Mouse (Mus musculus) monocyte, adult 2 months (primary cell): Measurements from ENCODE around the gene Olfr202.
"Not testable (repeated sequence)": the region's sequence is repeated elsewhere in the genome, so short reads cannot be mapped to it uniquely, and the experiment has no call there.

Experiments used
- DNase-seq, 2 experiments: peaks; one replicate each; pipeline ENCODE4 v3.0.0; 2022; ENCODE audit warnings: low spot score in 2 of 2, low read depth in 1 of 2

Olfr202 gene

DNA sequence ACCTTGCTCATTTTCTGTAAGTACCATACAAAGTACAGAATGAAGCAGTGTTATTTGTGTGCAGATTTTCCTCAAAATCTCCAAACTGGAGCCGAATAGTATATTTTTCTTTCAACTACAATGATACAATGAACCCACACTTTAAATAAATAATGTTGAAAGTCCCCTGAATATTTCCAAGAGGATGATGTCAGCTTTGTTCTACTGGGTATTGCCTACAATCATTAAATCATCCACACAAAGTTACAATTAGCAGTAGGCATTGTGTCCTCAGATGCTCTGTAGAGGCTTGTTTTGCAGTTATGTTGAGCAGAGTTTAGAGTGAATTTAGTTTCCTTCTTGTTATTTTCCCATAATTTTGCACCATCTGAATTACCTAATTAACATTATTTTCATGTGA is at the start of gene Olfr202:
TSS of gene Olfr202 (minus strand) at position 101 of the 400 bp plus-strand sequence.
- DNase-seq, result no peak

- no peak for DNase-seq
Measured at GRCm38 (mm10) chr16:59331038-59331437, 44.4 kb upstream of the Olfr202 start, which contains the start of gene Olfr205. Olfr205 (minus strand) TSS chr16:59331138.

- not testable (repeated sequence) for DNase-seq
Measured at GRCm38 (mm10) chr16:59323262-59323661, 36.7 kb upstream of the Olfr202 start.

DNA sequence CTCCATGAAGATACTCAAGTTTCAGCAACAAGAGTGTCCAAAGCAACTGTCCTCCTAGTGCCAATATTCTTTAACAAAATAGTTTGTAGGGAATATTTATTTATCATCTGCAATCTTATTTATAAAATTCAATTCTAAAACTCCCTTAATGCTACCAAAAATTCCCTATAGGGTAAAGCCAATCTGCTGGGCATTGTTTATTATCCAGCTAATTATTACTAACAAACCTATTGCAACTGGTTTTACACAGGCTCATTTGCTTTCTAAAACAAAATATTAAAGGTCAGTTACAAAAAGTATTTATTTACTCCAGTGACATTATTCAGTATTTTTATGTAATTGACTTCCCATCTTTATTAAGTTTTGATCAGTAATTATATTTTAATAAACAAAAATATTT is 31.6 kb upstream of the Olfr202 start, which contains the start of gene Olfr204:
TSS of gene Olfr204 (minus strand) at position 101 of the 400 bp plus-strand sequence.
- DNase-seq, result no peak

GRCm38 (mm10) chr16:59298581-59298980 is 12.0 kb upstream of the Olfr202 start, which contains the start of gene Olfr203:
Olfr203 (plus strand) TSS chr16:59298881.
- DNase-seq, result no peak

- DNase-seq, result not testable (repeated sequence)
Measured at GRCm38 (mm10) chr16:59287576-59287975, 983 bp upstream of the Olfr202 start.

- DNase-seq, result no peak
Measured at GRCm38 (mm10) chr16:59283476-59283875, 3.1 kb downstream of the Olfr202 start.

- DNase-seq, result no peak
Measured at GRCm38 (mm10) chr16:59280542-59280941, 6.1 kb downstream of the Olfr202 start.

- not testable (repeated sequence) for DNase-seq
Measured at GRCm38 (mm10) chr16:59272532-59272931, 14.1 kb downstream of the Olfr202 start, which contains the start of gene Olfr201. Olfr201 (minus strand) TSS chr16:59272632.

DNA sequence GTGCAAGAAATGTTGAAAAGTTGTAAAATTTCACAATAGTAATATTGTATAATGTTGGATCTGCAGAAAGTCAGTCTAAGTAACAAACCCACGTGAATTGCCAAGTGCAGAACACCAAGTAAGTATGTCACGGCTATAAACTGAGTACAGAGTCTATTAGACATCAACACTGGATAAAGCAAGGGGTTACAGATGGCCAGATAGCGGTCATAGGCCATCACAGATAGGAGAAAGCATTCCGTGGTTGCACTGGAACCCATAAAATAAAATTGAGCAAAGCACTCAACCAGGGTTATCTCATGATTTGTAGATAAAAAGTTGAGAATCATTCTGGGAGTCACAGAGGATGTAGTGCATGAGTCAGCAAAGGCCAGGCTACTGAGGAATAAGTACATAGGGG is 17.5 kb downstream of the Olfr202 start:
- DNase-seq, result not testable (repeated sequence)

DNA sequence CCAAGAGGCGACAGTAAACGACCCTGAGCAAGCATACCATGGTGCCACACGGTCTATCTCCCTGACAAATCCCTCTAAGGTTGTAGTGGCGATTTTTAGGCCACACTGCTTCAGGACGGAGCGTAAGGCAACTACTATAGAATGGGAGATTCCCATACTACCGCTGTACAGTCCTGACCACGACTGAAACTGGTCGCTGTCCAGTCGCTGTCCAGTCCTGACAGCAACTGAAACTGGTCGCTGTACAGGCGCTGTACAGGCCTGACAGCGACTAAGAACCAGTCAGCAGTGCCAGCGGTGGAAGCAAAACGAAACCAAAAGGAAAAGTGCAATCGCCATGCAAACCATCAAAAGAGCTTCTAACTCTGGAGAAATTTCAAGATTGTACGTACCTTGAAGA is 36.9 kb downstream of the Olfr202 start:
- no peak for DNase-seq
